Mouse (Mus musculus) small intestine, adult 2 months (tissue): ENCODE results near the gene Uvrag. TPM values are rescaled to one million over a fixed set of nuclear protein-coding genes. Genes with fewer than 3 reads are reported as not detected.

ENCODE experiments used
- H3K27ac ChIP-seq: fragments of 200-500 bp; 2 replicates; pipeline ENCODE4 v1.5.1; 2012; ENCODE audit warnings: low read depth, low read length, control low read depth, inconsistent platforms; ENCODE audit not compliant: insufficient read depth
- H3K27me3 ChIP-seq: fragments of 200-500 bp; 2 replicates; pipeline ENCODE4 v1.6.1; 2012; ENCODE audit warnings: mild to moderate bottlenecking, moderate library complexity, low read length, inconsistent platforms; ENCODE audit not compliant: control insufficient read depth, insufficient read depth
- H3K36me3 ChIP-seq: fragments of 200-500 bp; 2 replicates; pipeline ENCODE4 v1.6.1; 2012; ENCODE audit warnings: mild to moderate bottlenecking, low read length, control low read depth, inconsistent platforms; ENCODE audit not compliant: control insufficient read depth, insufficient read depth
- H3K4me1 ChIP-seq: fragments of 200-500 bp; 2 replicates; pipeline ENCODE4 v1.6.1; 2012; ENCODE audit warnings: low read length, inconsistent platforms, mixed read lengths; ENCODE audit not compliant: control insufficient read depth, insufficient read depth, insufficient read length
- H3K4me3 ChIP-seq: fragments of 200-500 bp; 2 replicates; pipeline ENCODE4 v1.5.1; 2012; ENCODE audit warnings: low read depth, mild to moderate bottlenecking, control low read depth, inconsistent platforms, low read length, moderate library complexity
- CTCF ChIP-seq: fragments of 200-500 bp; IDR thresholded peaks from 2 replicates; pipeline ENCODE4 v1.5.1; 2012; ENCODE audit warnings: low read depth, mild to moderate bottlenecking, control low read depth, inconsistent platforms, low read length, moderate library complexity, mixed read lengths; ENCODE audit not compliant: insufficient replicate concordance, insufficient read length; ENCODE audit errors: extremely low read depth
- POLR2A ChIP-seq: fragments of 200-500 bp; IDR thresholded peaks from 2 replicates; pipeline ENCODE4 v1.6.1; 2012; ENCODE audit warnings: low read depth, mild to moderate bottlenecking, control low read depth, inconsistent platforms, low read length, moderate library complexity
- WGBS: fragments of 180-500 bp; shearing (Covaris S2); methylation state at CpG from one replicate; pipeline ENCODE4 v1.1.7; 2018; 5-methylcytosine and 5-hydroxymethylcytosine counted together
- polyA plus RNA-seq: library from polyadenylated mRNA; depleted of rRNA; stranded (reverse); fragments of >200 nt; gene quantifications from 2 replicates; pipeline ENCODE4 v1.2.3, GENCODE M21; 2012

Gene Uvrag
- polyA plus RNA-seq, 1 experiment, result 28.2 TPM

- no peaks in the 10 kb centered on the region for H3K36me3 ChIP-seq
- peaks cover 6% of the 10 kb centered on the region; the same call in 1 of the 2 replicates for H3K4me1 ChIP-seq
- 83% methylated on average over 6 of the region's 6 CpGs for WGBS
Observed at GRCm38 (mm10) chr7:99024791-99025190, 116.2 kb downstream of the Uvrag start.

GRCm38 (mm10) chr7:99023931-99024330, 117.0 kb downstream of the Uvrag start:
- H3K27ac ChIP-seq, result no peak overlapping the region
- 61% methylated on average over 3 of the region's 3 CpGs for WGBS
- H3K36me3 ChIP-seq, result no peaks in the 10 kb centered on the region
- no peak for TF ChIP-seq CTCF
- no peak for TF ChIP-seq POLR2A
- H3K4me1 ChIP-seq, result peaks cover under 1% of the 10 kb centered on the region; the same call in 1 of the 2 replicates
- H3K27me3 ChIP-seq, result no peaks in the 10 kb centered on the region
- H3K4me3 ChIP-seq, result no peak overlapping the region

More at GRCm38 (mm10) chr7:99024791-99025190, 116.2 kb downstream of the Uvrag start:
- no peaks in the 10 kb centered on the region for H3K27me3 ChIP-seq
- no peak overlapping the region for H3K27ac ChIP-seq
- TF ChIP-seq CTCF (no peak), POLR2A (no peak)
- H3K4me3 ChIP-seq, result no peak overlapping the region

- H3K4me3 ChIP-seq, result no peak overlapping the region
- TF ChIP-seq POLR2A, result no peak
- TF ChIP-seq CTCF, result peak; percentile 26; the same call in 1 of the 2 replicates
- 52% methylated on average over 4 of the region's 4 CpGs for WGBS
- no peaks in the 10 kb centered on the region for H3K27me3 ChIP-seq
- H3K36me3 ChIP-seq, result no peaks in the 10 kb centered on the region
- no peak overlapping the region for H3K27ac ChIP-seq
- no peaks in the 10 kb centered on the region for H3K4me1 ChIP-seq
Observed at GRCm38 (mm10) chr7:99021277-99021676, 119.7 kb downstream of the Uvrag start.

GRCm38 (mm10) chr7:99020353-99020752, 120.6 kb downstream of the Uvrag start:
- Histone ChIP-seq H3K4me3 (no peak overlapping the region), H3K27me3 (no peaks in the 10 kb centered on the region), H3K27ac (no peak overlapping the region), H3K4me1 (no peaks in the 10 kb centered on the region), H3K36me3 (no peaks in the 10 kb centered on the region)
- no peak for TF ChIP-seq POLR2A
- TF ChIP-seq CTCF, result no peak
- WGBS, result 54% methylated on average over 4 of the region's 4 CpGs

- WGBS, result 75% methylated on average over 2 of the region's 2 CpGs
- TF ChIP-seq POLR2A, result no peak
- no peak for TF ChIP-seq CTCF
- Histone ChIP-seq H3K4me1 (no peaks in the 10 kb centered on the region), H3K4me3 (no peak overlapping the region), H3K27ac (no peak overlapping the region), H3K27me3 (no peaks in the 10 kb centered on the region), H3K36me3 (0 out of 2 replicates have a peak, but pooled peaks cover 3% of the 10 kb centered on the region)
Observed at GRCm38 (mm10) chr7:99017224-99017844, 123.6 kb downstream of the Uvrag start.

GRCm38 (mm10) chr7:99015914-99016313, 125.0 kb downstream of the Uvrag start:
- H3K4me3 ChIP-seq, result no peak overlapping the region
- TF ChIP-seq POLR2A (no peak), CTCF (no peak)
- WGBS, result 84% methylated on average over 8 of the region's 8 CpGs
- H3K36me3 ChIP-seq, result 0 out of 2 replicates have a peak, but pooled peaks cover 3% of the 10 kb centered on the region
- no peaks in the 10 kb centered on the region for H3K27me3 ChIP-seq
- no peak overlapping the region for H3K27ac ChIP-seq
- no peaks in the 10 kb centered on the region for H3K4me1 ChIP-seq

GRCm38 (mm10) chr7:99015419-99015818, 125.5 kb downstream of the Uvrag start:
- Histone ChIP-seq H3K36me3 (0 out of 2 replicates have a peak, but pooled peaks cover 4% of the 10 kb centered on the region), H3K4me1 (no peaks in the 10 kb centered on the region), H3K27ac (no peak overlapping the region), H3K27me3 (no peaks in the 10 kb centered on the region), H3K4me3 (no peak overlapping the region)
- no peak for TF ChIP-seq CTCF
- TF ChIP-seq POLR2A, result no peak
- WGBS, result 87% methylated on average over 17 of the region's 17 CpGs
